Mouse (Mus musculus): ENCODE measurements around the gene P2ry14.

DNA sequence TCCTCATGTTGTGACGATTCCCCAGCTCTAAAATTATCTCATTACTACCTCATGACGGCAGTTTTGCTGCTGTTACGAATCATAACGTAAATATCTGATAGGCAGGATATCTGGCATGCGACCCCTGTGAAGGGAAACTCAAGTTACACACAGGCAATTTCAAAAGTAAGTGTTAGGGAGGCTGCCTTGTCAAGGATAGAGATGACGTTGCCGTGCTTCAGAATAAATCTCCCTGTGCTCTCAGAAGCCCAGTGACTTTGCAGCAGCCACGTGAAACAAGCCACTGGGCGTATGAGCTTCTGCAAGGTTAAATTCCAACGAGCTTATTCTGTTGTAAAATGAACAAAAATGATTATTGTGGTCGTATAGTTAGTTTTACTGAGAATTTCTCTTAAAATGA, 74.8 kb downstream of the P2ry14 start:
- TF ChIP-seq CTCF (IDR thresholded peaks at IDR 0.05; ENCODE audit: borderline replicate concordance, extremely low read depth, insufficient read depth, insufficient read length) (no peak), POLR2A (IDR thresholded peaks at IDR 0.05; ENCODE audit: borderline replicate concordance, extremely low read depth, insufficient read depth, insufficient read length, poor library complexity, severe bottlenecking) (no peak)

Measured in brain, embryonic 14.5 days (tissue).